ENCODE assay signal across 8 mouse cellular contexts in genomic region chr2:91285885-91286505, GRCm38 (mm10). TPM values are rescaled to one million over a fixed set of nuclear protein-coding genes. Genes with fewer than 3 reads are reported as not detected.
DNase-seq lines count a peak whose midpoint lies in the region; TF ChIP-seq lines count a peak whose summit lies in the region.
"Had no signal": no experiment of that assay in that cellular context is flagged by ENCODE, and none has a peak within 500 bp of the region (broad histone marks: within the 10 kb centered on the region; RNA-seq: fewer than 3 reads in every experiment).

No protein-coding gene starts in this region.

- DNase-seq in ES-E14 (ENCODE audit: low read depth, low spot score): peak; percentile 54
- peak; percentile 87 for DNase-seq in adrenal gland, postnatal 14 days
- DNase-seq in embryonic facial prominence, embryonic 10.5 days (ENCODE audit: low spot score): peak; percentile 86
- DNase-seq in heart, postnatal 36 days: peak; percentile 81 to 88
- peak; percentile 61 for DNase-seq in left cerebral cortex, adult 11 months (ENCODE audit: low spot score)
- DNase-seq in midbrain, embryonic 10.5 days (ENCODE audit: low spot score): peak; percentile 75
- DNase-seq in skeletal muscle tissue, adult 2 months (ENCODE audit: low read depth, low spot score): peak; percentile 63

- H3K36me3 ChIP-seq in ES-E14 (ENCODE audit: control insufficient read depth, insufficient read depth, low read length, poor library complexity, severe bottlenecking): no peaks in the 10 kb centered on the region
- H3K36me3 ChIP-seq in embryonic facial prominence, embryonic 10.5 days (replicated peaks): peaks cover 4% of the 10 kb centered on the region
- H3K36me3 ChIP-seq in midbrain, embryonic 10.5 days: peaks cover 12% of the 10 kb centered on the region; the same call in 1 of the 2 replicates

- H3K9me3 ChIP-seq in ES-E14 (ENCODE audit: control insufficient read depth, insufficient read depth, low read depth, low read length): no peaks in the 10 kb centered on the region
- no peaks in the 10 kb centered on the region for H3K9me3 ChIP-seq in embryonic facial prominence, embryonic 10.5 days
- H3K9me3 ChIP-seq in midbrain, embryonic 10.5 days (replicated peaks): no peaks in the 10 kb centered on the region
- H3K9me3 ChIP-seq: limb, embryonic 12.5 days had no signal

- H3K4me1 ChIP-seq in ES-E14 (ENCODE audit: control insufficient read depth in 2 of 2, insufficient read depth in 2 of 2, low read length in 2 of 2, poor library complexity in 1 of 2): peaks cover 0 to under 1% of the 10 kb centered on the region in 2 experiments; a peak in 2 of 4 replicates
- peaks cover 23% of the 10 kb centered on the region for H3K4me1 ChIP-seq in embryonic facial prominence, embryonic 10.5 days
- H3K4me1 ChIP-seq in midbrain, embryonic 10.5 days: peaks cover 6% of the 10 kb centered on the region

- intact Hi-C loops in heart, postnatal 36 days (cut with DNase I): loop anchor here (1.0 to 5.0 kb wide), 2 partner anchors 96 to 195 kb away; no protein-coding TSS in a partner anchor

- H3K27me3 ChIP-seq in embryonic facial prominence, embryonic 10.5 days (replicated peaks; ENCODE audit: low read depth, poor library complexity, severe bottlenecking): no peaks in the 10 kb centered on the region
- H3K27me3 ChIP-seq in midbrain, embryonic 10.5 days (ENCODE audit: low read depth, poor library complexity, severe bottlenecking): no peaks in the 10 kb centered on the region
- H3K27me3 ChIP-seq: limb, embryonic 12.5 days had no signal

- H3K9ac ChIP-seq in ES-E14 (ENCODE audit: insufficient read depth, low read depth, low read length, poor library complexity, severe bottlenecking): no peak overlapping the region
- H3K9ac ChIP-seq: limb, embryonic 12.5 days had no signal

- no peak overlapping the region for H3K4me3 ChIP-seq in ES-E14 (ENCODE audit: insufficient read depth in 1 of 2, low read depth in 1 of 2, low read length in 2 of 2, poor library complexity in 1 of 2, severe bottlenecking in 1 of 2)
- no peak overlapping the region for H3K4me3 ChIP-seq in embryonic facial prominence, embryonic 10.5 days
- H3K4me3 ChIP-seq in midbrain, embryonic 10.5 days: no peak overlapping the region
- H3K4me3 ChIP-seq: limb, embryonic 12.5 days had no signal

- H3K27ac ChIP-seq in ES-E14 (ENCODE audit: insufficient read depth, low read depth, low read length, poor library complexity, severe bottlenecking): no peak overlapping the region
- 0 out of 2 replicates have a peak overlapping the region, but pooled peaks have one; percentile 10 for H3K27ac ChIP-seq in embryonic facial prominence, embryonic 10.5 days (replicated peaks)
- peak overlapping the region; percentile 57; the same call in 1 of the 2 replicates for H3K27ac ChIP-seq in midbrain, embryonic 10.5 days (replicated peaks)
- H3K27ac ChIP-seq: limb, embryonic 12.5 days had no signal

- 16% methylated on average over 7 of the region's 7 CpGs for WGBS in embryonic facial prominence, embryonic 10.5 days
- 15% methylated on average over 7 of the region's 7 CpGs for WGBS in midbrain, embryonic 10.5 days

- in situ Hi-C loops in ES-E14 (cut with MboI; ENCODE audit: low sequenced_read_pairs in 2 of 2, unreplicated experiment in 2 of 2): loop anchor here (10.0 kb wide), 2 partner anchors 189 to 199 kb away; no protein-coding TSS in a partner anchor

TF ChIP-seq in ES-E14, 5 proteins besides CTCF, POLR2A, EP300 and RAD21:
- TF ChIP-seq CHD2 (IDR thresholded peaks at IDR 0.05; ENCODE audit: low read depth, low read length) (no peak), HCFC1 (IDR thresholded peaks at IDR 0.05; ENCODE audit: borderline replicate concordance, insufficient read depth, low read length) (no peak), ZC3H11A (IDR thresholded peaks at IDR 0.05; ENCODE audit: borderline replicate concordance, low read depth, low read length) (peak; percentile 91), ZNF384 (IDR thresholded peaks at IDR 0.05; ENCODE audit: low read depth, low read length) (no peak; the same call in 1 of the 2 replicates), MAFK (IDR thresholded peaks at IDR 0.05; ENCODE audit: insufficient read depth, low read depth, low read length) (no peak)

RNA-seq across cellular contexts. Expression of gene Arfgap2, which starts 21.2 kb away (rescaled TPM):
- total RNA-seq in ES-E14 (2012; rRNA removed): 40.7 and 46.8 TPM in 2 replicates
- 82.6 and 83.6 TPM in 2 replicates for total RNA-seq in adrenal gland, postnatal 14 days (2021)
- polyA plus RNA-seq in embryonic facial prominence, embryonic 10.5 days (2016; fragmentation: Nextera tagmentation; extraction: Ambion mirVana): 101 and 102 TPM in 2 replicates
- 10 to 100 TPM; 57.1 to 60.9 TPM for total RNA-seq in heart, postnatal 36 days (2021)
- 99.0 and 104 TPM in 2 replicates for polyA plus RNA-seq in midbrain, embryonic 10.5 days (2016; fragmentation: Nextera tagmentation; extraction: Ambion mirVana)

RNA-seq across cellular contexts. Expression of gene Pacsin3, which starts 30.2 kb away (rescaled TPM):
- total RNA-seq in ES-E14 (2012; rRNA removed): 11.1 and 18.4 TPM in 2 replicates
- 55.2 and 61.7 TPM in 2 replicates for total RNA-seq in adrenal gland, postnatal 14 days (2021)
- polyA plus RNA-seq in embryonic facial prominence, embryonic 10.5 days (2016; fragmentation: Nextera tagmentation; extraction: Ambion mirVana): 33.4 and 33.6 TPM in 2 replicates
- total RNA-seq in heart, postnatal 36 days (2021): 100 to 1,000 TPM; 150 to 151 TPM
- 38.9 and 40.5 TPM in 2 replicates for polyA plus RNA-seq in midbrain, embryonic 10.5 days (2016; fragmentation: Nextera tagmentation; extraction: Ambion mirVana)

RNA-seq across cellular contexts. Expression of gene Ddb2, which starts 49.2 kb away (rescaled TPM):
- 10.4 and 11.0 TPM in 2 replicates for total RNA-seq in ES-E14 (2012; rRNA removed)
- 10.0 and 12.1 TPM in 2 replicates for total RNA-seq in adrenal gland, postnatal 14 days (2021)
- polyA plus RNA-seq in embryonic facial prominence, embryonic 10.5 days (2016; fragmentation: Nextera tagmentation; extraction: Ambion mirVana): 9.3 and 9.9 TPM in 2 replicates
- total RNA-seq in heart, postnatal 36 days (2021): 1 to 10 TPM; 3.0 to 3.9 TPM
- polyA plus RNA-seq in midbrain, embryonic 10.5 days (2016; fragmentation: Nextera tagmentation; extraction: Ambion mirVana): 7.9 and 9.4 TPM in 2 replicates
